Mouse (Mus musculus) MEL (cell line): ENCODE measurements around the gene Psme2. TPM values are rescaled to one million over a fixed set of nuclear protein-coding genes. Genes with fewer than 3 reads are reported as not detected.
A peak's percentile ranks its signal among the peaks of the same experiment; 100 is the strongest.

Experiments used
- DNase-seq: peaks from one replicate; pipeline ENCODE4 v3.0.0; 2011; ENCODE audit warnings: low read depth, low spot score
- H3K27ac ChIP-seq: 2 replicates; pipeline ENCODE4 v1.5.1; 2012; ENCODE audit warnings: low read depth, mild to moderate bottlenecking, control low read depth, low read length, moderate library complexity; ENCODE audit not compliant: control insufficient read depth
- H3K27me3 ChIP-seq, 2 experiments: fragments of 150-350 bp in 1 of 2; sonication (generic) in 1 of 2; 2 replicates each; pipeline ENCODE4 v1.6.1; 2012; ENCODE audit warnings: low read length in 2 of 2, mild to moderate bottlenecking in 2 of 2, improper control_type of control experiment in 1 of 2, moderate library complexity in 1 of 2; ENCODE audit not compliant: insufficient read depth in 2 of 2, control insufficient read depth in 1 of 2
- H3K36me3 ChIP-seq, 2 experiments: 2 replicates each; pipeline ENCODE4 v1.6.1; 2012 to 2014; ENCODE audit warnings: low read length in 2 of 2, improper control_type of control experiment in 1 of 2, inconsistent platforms in 1 of 2, mild to moderate bottlenecking in 1 of 2; ENCODE audit not compliant: insufficient read depth in 2 of 2, control insufficient read depth in 1 of 2
- H3K4me1 ChIP-seq, 2 experiments: fragments of 150-350 bp in 1 of 2; sonication (generic) in 1 of 2; 2 replicates each; pipeline ENCODE4 v1.6.1; 2012; ENCODE audit warnings: low read length in 2 of 2, improper control_type of control experiment in 1 of 2, mild to moderate bottlenecking in 1 of 2; ENCODE audit not compliant: insufficient read depth in 2 of 2, control insufficient read depth in 1 of 2
- H3K4me3 ChIP-seq, 2 experiments: fragments of 150-350 bp in 1 of 2; sonication (generic) in 1 of 2; 2 replicates each; pipeline ENCODE4 v1.5.1; 2012; ENCODE audit warnings: low read depth in 2 of 2, low read length in 2 of 2, mild to moderate bottlenecking in 2 of 2, moderate library complexity in 2 of 2, control low read depth in 1 of 2, improper control_type of control experiment in 1 of 2; ENCODE audit not compliant: control insufficient read depth in 1 of 2, insufficient read depth in 1 of 2
- H3K79me2 ChIP-seq: 2 replicates; pipeline ENCODE4 v1.6.1; 2012; ENCODE audit warnings: mild to moderate bottlenecking, low read length, moderate library complexity; ENCODE audit not compliant: control insufficient read depth, poor library complexity, insufficient read depth
- H3K9ac ChIP-seq: 2 replicates; pipeline ENCODE4 v1.6.1; 2012; ENCODE audit warnings: low read depth, mild to moderate bottlenecking, control low read depth, low read length, moderate library complexity; ENCODE audit not compliant: control insufficient read depth, poor library complexity, severe bottlenecking
- H3K9me3 ChIP-seq: fragments of 150-350 bp; sonication (generic); replicated peaks from 2 replicates; pipeline ENCODE4 v1.6.1; 2012; ENCODE audit warnings: mild to moderate bottlenecking, low read length, improper control_type of control experiment, moderate library complexity; ENCODE audit not compliant: insufficient read depth
- BHLHE40 ChIP-seq: IDR thresholded peaks from 2 replicates; pipeline ENCODE4 v1.6.1; 2012; ENCODE audit warnings: low read depth, mild to moderate bottlenecking, inconsistent platforms, low read length, improper control_type of control experiment, borderline replicate concordance
- CHD1 ChIP-seq: IDR thresholded peaks from 2 replicates; pipeline ENCODE4 v1.6.1; 2012; ENCODE audit warnings: low read depth, mild to moderate bottlenecking, inconsistent platforms, low read length, improper control_type of control experiment
- CHD2 ChIP-seq: IDR thresholded peaks from 2 replicates; pipeline ENCODE4 v1.6.1; 2011; ENCODE audit warnings: low read length, improper control_type of control experiment
- CTCF ChIP-seq, 3 experiments: IDR thresholded peaks in 2 of 3; conservative IDR thresholded peaks in 1 of 3; 2 replicates each; pipeline ENCODE4 v1.5.1; 2011 to 2012; ENCODE audit warnings: low read length in 3 of 3, low read depth in 2 of 3, mild to moderate bottlenecking in 2 of 3, improper control_type of control experiment in 1 of 3, inconsistent platforms in 1 of 3, mixed read lengths in 1 of 3, moderate library complexity in 1 of 3; ENCODE audit not compliant: control insufficient read depth in 1 of 3, insufficient read depth in 1 of 3, poor library complexity in 1 of 3, severe bottlenecking in 1 of 3
- E2F4 ChIP-seq: IDR thresholded peaks from 2 replicates; pipeline ENCODE4 v1.6.1; 2011; ENCODE audit warnings: low read depth, low read length, improper control_type of control experiment, borderline replicate concordance
- ELF1 ChIP-seq: IDR thresholded peaks from 2 replicates; pipeline ENCODE4 v1.6.1; 2014; ENCODE audit warnings: low read depth, mild to moderate bottlenecking, inconsistent platforms, low read length, improper control_type of control experiment, moderate library complexity
- EP300 ChIP-seq, 2 experiments: IDR thresholded peaks; 2 replicates each; pipeline ENCODE4 v1.6.1; 2011; ENCODE audit warnings: improper control_type of control experiment in 2 of 2, low read length in 2 of 2, low read depth in 1 of 2, mild to moderate bottlenecking in 1 of 2
- ETS1 ChIP-seq: IDR thresholded peaks from 2 replicates; pipeline ENCODE4 v1.6.1; 2012; ENCODE audit warnings: low read depth, mild to moderate bottlenecking, inconsistent platforms, low read length, improper control_type of control experiment, moderate library complexity
- GABPA ChIP-seq: IDR thresholded peaks from 2 replicates; pipeline ENCODE4 v1.6.1; 2012; ENCODE audit warnings: low read depth, mild to moderate bottlenecking, inconsistent platforms, low read length, improper control_type of control experiment, moderate library complexity
- GATA1 ChIP-seq: IDR thresholded peaks from 2 replicates; pipeline ENCODE4 v1.6.1; 2011; ENCODE audit warnings: low read depth, low read length, improper control_type of control experiment
- HCFC1 ChIP-seq: IDR thresholded peaks from 2 replicates; pipeline ENCODE4 v1.6.1; 2012; ENCODE audit warnings: low read depth, mild to moderate bottlenecking, inconsistent platforms, low read length, improper control_type of control experiment, moderate library complexity
- JUND ChIP-seq: IDR thresholded peaks from 2 replicates; pipeline ENCODE4 v1.6.1; 2011; ENCODE audit warnings: low read depth, mild to moderate bottlenecking, improper control_type of control experiment, low read length
- KAT2A ChIP-seq: conservative IDR thresholded peaks from 2 replicates; pipeline ENCODE4 v1.6.1; 2012; ENCODE audit warnings: low read depth, low read length, improper control_type of control experiment, inconsistent platforms
- MAFK ChIP-seq: IDR thresholded peaks from 2 replicates; pipeline ENCODE4 v1.6.1; 2011; ENCODE audit warnings: low read depth, mild to moderate bottlenecking, low read length, improper control_type of control experiment, borderline replicate concordance
- MAX ChIP-seq: IDR thresholded peaks from 2 replicates; pipeline ENCODE4 v1.6.1; 2011; ENCODE audit warnings: low read length, improper control_type of control experiment
- MEF2A ChIP-seq: IDR thresholded peaks from 2 replicates; pipeline ENCODE4 v1.6.1; 2014; ENCODE audit warnings: low read depth, mild to moderate bottlenecking, inconsistent platforms, low read length, improper control_type of control experiment; ENCODE audit not compliant: poor library complexity, insufficient replicate concordance, severe bottlenecking; ENCODE audit errors: extremely low read depth
- MXI1 ChIP-seq: IDR thresholded peaks from 2 replicates; pipeline ENCODE4 v1.6.1; 2011; ENCODE audit warnings: mild to moderate bottlenecking, low read depth, low read length, improper control_type of control experiment
- MYB ChIP-seq: IDR thresholded peaks from 2 replicates; pipeline ENCODE4 v1.6.1; 2011; ENCODE audit warnings: mild to moderate bottlenecking, low read depth, low read length, improper control_type of control experiment
- MYC ChIP-seq: IDR thresholded peaks from 2 replicates; pipeline ENCODE4 v1.6.1; 2011; ENCODE audit warnings: low read depth, mild to moderate bottlenecking, low read length, improper control_type of control experiment, moderate library complexity
- NELFE ChIP-seq: IDR thresholded peaks from 2 replicates; pipeline ENCODE4 v1.6.1; 2011; ENCODE audit warnings: low read depth, low read length, improper control_type of control experiment
- NRF1 ChIP-seq: IDR thresholded peaks from 2 replicates; pipeline ENCODE4 v1.6.1; 2014; ENCODE audit warnings: low read depth, mild to moderate bottlenecking, inconsistent platforms, low read length, improper control_type of control experiment, moderate library complexity; ENCODE audit not compliant: poor library complexity, insufficient read depth, severe bottlenecking
- POLR2A ChIP-seq, 2 experiments: IDR thresholded peaks; 2 replicates each; pipeline ENCODE4 v1.6.1; 2011 to 2012; ENCODE audit warnings: low read length in 2 of 2, mild to moderate bottlenecking in 2 of 2, control low read depth in 1 of 2, improper control_type of control experiment in 1 of 2, low read depth in 1 of 2, moderate library complexity in 1 of 2; ENCODE audit not compliant: control insufficient read depth in 1 of 2, insufficient read depth in 1 of 2, poor library complexity in 1 of 2
- POLR2AphosphoS2 ChIP-seq: IDR thresholded peaks from 2 replicates; pipeline ENCODE4 v1.6.1; 2011; ENCODE audit warnings: low read length, improper control_type of control experiment
- POLR2AphosphoS5 ChIP-seq: IDR thresholded peaks from 2 replicates; pipeline ENCODE4 v1.6.1; 2012; ENCODE audit warnings: low read depth, borderline replicate concordance, mild to moderate bottlenecking, inconsistent platforms, low read length, moderate library complexity, mixed read lengths
- RAD21 ChIP-seq: IDR thresholded peaks from 2 replicates; pipeline ENCODE4 v1.6.1; 2011; ENCODE audit warnings: mild to moderate bottlenecking, low read depth, low read length, improper control_type of control experiment
- RCOR1 ChIP-seq: IDR thresholded peaks from 2 replicates; pipeline ENCODE4 v1.6.1; 2012; ENCODE audit warnings: low read depth, mild to moderate bottlenecking, inconsistent platforms, low read length, improper control_type of control experiment
- SIN3A ChIP-seq: IDR thresholded peaks from 2 replicates; pipeline ENCODE4 v1.6.1; 2012; ENCODE audit warnings: low read length, improper control_type of control experiment, inconsistent platforms
- SMC3 ChIP-seq: IDR thresholded peaks from 2 replicates; pipeline ENCODE4 v1.6.1; 2011; ENCODE audit warnings: low read depth, low read length, improper control_type of control experiment
- TAL1 ChIP-seq: IDR thresholded peaks from 2 replicates; pipeline ENCODE4 v1.6.1; 2012; ENCODE audit warnings: mild to moderate bottlenecking, inconsistent platforms, low read length, moderate library complexity, mixed read lengths
- TBP ChIP-seq: IDR thresholded peaks from 2 replicates; pipeline ENCODE4 v1.8.0; 2011; ENCODE audit warnings: low read depth, low read length, improper control_type of control experiment
- TCF12 ChIP-seq: IDR thresholded peaks from 2 replicates; pipeline ENCODE4 v1.6.1; 2014; ENCODE audit warnings: low read depth, mild to moderate bottlenecking, inconsistent platforms, low read length, improper control_type of control experiment, moderate library complexity
- UBTF ChIP-seq: IDR thresholded peaks from 2 replicates; pipeline ENCODE4 v1.6.1; 2012; ENCODE audit warnings: low read depth, mild to moderate bottlenecking, inconsistent platforms, low read length, improper control_type of control experiment, moderate library complexity, borderline replicate concordance; ENCODE audit not compliant: insufficient read depth
- USF1 ChIP-seq: IDR thresholded peaks from 2 replicates; pipeline ENCODE4 v1.6.1; 2014; ENCODE audit warnings: low read depth, mild to moderate bottlenecking, inconsistent platforms, low read length, improper control_type of control experiment, moderate library complexity
- USF2 ChIP-seq, 2 experiments: IDR thresholded peaks; 2 replicates each; pipeline ENCODE4 v1.6.1; 2011 to 2012; ENCODE audit warnings: improper control_type of control experiment in 2 of 2, low read length in 2 of 2, borderline replicate concordance in 1 of 2, inconsistent platforms in 1 of 2, low read depth in 1 of 2, mild to moderate bottlenecking in 1 of 2; ENCODE audit not compliant: insufficient read depth in 1 of 2
- ZC3H11A ChIP-seq: IDR thresholded peaks from 2 replicates; pipeline ENCODE4 v1.6.1; 2012; ENCODE audit warnings: low read depth, mild to moderate bottlenecking, inconsistent platforms, low read length, improper control_type of control experiment
- ZKSCAN1 ChIP-seq: IDR thresholded peaks from 2 replicates; pipeline ENCODE4 v1.6.1; 2012; ENCODE audit warnings: low read depth, mild to moderate bottlenecking, inconsistent platforms, low read length, improper control_type of control experiment, moderate library complexity
- ZMIZ1 ChIP-seq: IDR thresholded peaks from 2 replicates; pipeline ENCODE4 v1.6.1; 2012; ENCODE audit warnings: low read depth, mild to moderate bottlenecking, inconsistent platforms, low read length, improper control_type of control experiment, moderate library complexity
- ZNF384 ChIP-seq: IDR thresholded peaks from 2 replicates; pipeline ENCODE4 v1.6.1; 2012; ENCODE audit warnings: low read depth, mild to moderate bottlenecking, inconsistent platforms, low read length, improper control_type of control experiment
- polyA plus RNA-seq, 2 experiments: library from polyadenylated mRNA; stranded (reverse) in 1 of 2; unstranded in 1 of 2; fragments of >175 nt in 1 of 2; fragments of >200 nt in 1 of 2; gene quantifications; 2 replicates each; pipeline versions ENCODE4 v1.2.1 to v1.2.4; 2012; ENCODE audit warnings: low replicate concordance in 2 of 2, low read depth in 1 of 2; ENCODE audit not compliant: insufficient read length in 2 of 2, insufficient read depth in 1 of 2, missing spikeins in 1 of 2
- total RNA-seq: library from RNA; depleted of rRNA; stranded (reverse); fragments of 300-350 nt; gene quantifications from 2 replicates; pipeline ENCODE4 v1.2.3, GENCODE M21; 2012

Gene Psme2
- total and polyA plus RNA-seq, 3 experiments: 143 to 231 TPM; not detected in 1

DNA sequence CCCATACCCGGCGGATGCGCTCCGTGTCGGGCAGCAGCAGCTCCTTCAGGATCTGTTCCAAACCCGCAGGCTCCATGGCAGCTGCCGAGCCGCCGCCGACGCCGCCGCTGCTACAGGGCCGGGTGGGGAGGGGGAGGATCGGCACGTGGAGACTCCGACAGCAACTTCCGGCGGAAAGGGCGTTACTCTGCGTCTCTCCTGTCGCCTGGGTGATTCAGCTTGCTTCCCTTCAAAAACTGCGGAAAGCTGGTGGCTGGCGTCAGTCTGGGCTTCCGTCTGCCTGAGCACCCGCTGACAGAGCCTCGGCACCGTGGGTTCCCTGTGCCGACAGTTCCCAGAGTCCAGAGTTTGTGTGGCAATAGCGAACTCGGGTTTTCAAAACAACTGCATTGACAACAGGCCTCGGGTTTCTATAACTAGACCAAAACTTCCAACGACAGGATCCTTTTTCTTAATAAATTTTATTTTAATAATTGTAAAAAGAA, 44.7 kb upstream of the Psme2 start, which contains the start of gene Ipo4:
Ipo4 (minus strand) TSS at position 435 of the 485 bp plus-strand sequence.
- H3K4me1 ChIP-seq: no peaks in the 10 kb centered on the region
- DNase-seq: peak; percentile 94
- peaks cover 2% of the 10 kb centered on the region in 2 experiments; a peak in 3 of 4 replicates for H3K36me3 ChIP-seq
- TF ChIP-seq TBP: peak; percentile 74
- TF ChIP-seq MYB: no peak
- TF ChIP-seq USF2 (IDR thresholded peaks at IDR 0.05; ENCODE audit: borderline replicate concordance in 1 of 2, insufficient read depth in 1 of 2, low read depth in 1 of 2, low read length in 2 of 2): no peak
- no peak for TF ChIP-seq RAD21
- TF ChIP-seq TCF12: no peak
- TF ChIP-seq SIN3A: peak; percentile 99
- peak; percentile 60; the same call in 1 of the 2 replicates for TF ChIP-seq POLR2AphosphoS2
- no peak for TF ChIP-seq EP300 (IDR thresholded peaks at IDR 0.05; ENCODE audit: low read depth in 1 of 2, low read length in 2 of 2)
- TF ChIP-seq POLR2A (IDR thresholded peaks at IDR 0.05; ENCODE audit: control insufficient read depth in 1 of 2, insufficient read depth in 1 of 2, low read depth in 1 of 2, low read length in 2 of 2, poor library complexity in 1 of 2): peak; percentile 69 to 74
- TF ChIP-seq ZKSCAN1: no peak
- peak; percentile 65 for TF ChIP-seq ELF1
- TF ChIP-seq ETS1: peak; percentile 53; the same call in 1 of the 2 replicates
- TF ChIP-seq KAT2A: no peak
- TF ChIP-seq HCFC1: peak; percentile 83
- TF ChIP-seq MAX: peak; percentile 97
- peak; percentile 83 for TF ChIP-seq USF1
- no peak for TF ChIP-seq JUND
- TF ChIP-seq MAFK: no peak
- no peak for TF ChIP-seq SMC3
- no peak for TF ChIP-seq GATA1
- peak; percentile 94 for TF ChIP-seq BHLHE40
- TF ChIP-seq TAL1: no peak
- TF ChIP-seq NELFE: no peak; the same call in 1 of the 2 replicates
- no peak for TF ChIP-seq CHD2
- peak; percentile 96 for TF ChIP-seq MYC
- TF ChIP-seq ZC3H11A: no peak
- TF ChIP-seq MXI1: peak; percentile 99
- TF ChIP-seq RCOR1: no peak
- TF ChIP-seq E2F4: no peak
- TF ChIP-seq CHD1: no peak
- TF ChIP-seq POLR2AphosphoS5: no peak
- TF ChIP-seq ZMIZ1: no peak
- no peak for TF ChIP-seq UBTF
- no peak for TF ChIP-seq CTCF (IDR thresholded peaks at IDR 0.05 in 2 of 3, conservative IDR thresholded peaks at IDR 0.05 in 1 of 3; ENCODE audit: control insufficient read depth in 1 of 3, insufficient read depth in 1 of 3, low read depth in 2 of 3, low read length in 3 of 3, poor library complexity in 1 of 3, severe bottlenecking in 1 of 3)
- TF ChIP-seq MEF2A: no peak
- no peak for TF ChIP-seq ZNF384
- TF ChIP-seq GABPA: no peak
- no peak for TF ChIP-seq NRF1

More for the DNA sequence above, 44.7 kb upstream of the Psme2 start, which contains the start of gene Ipo4:
- H3K27me3 ChIP-seq: no peaks in the 10 kb centered on the region
- peak within 1 kb of the TSS; percentile 64 to 83 for H3K4me3 ChIP-seq
- H3K9me3 ChIP-seq: no peaks in the 10 kb centered on the region
- peak within 1 kb of the TSS; percentile 86 for H3K9ac ChIP-seq
- H3K79me2 ChIP-seq: peaks cover 12% of the 10 kb centered on the region
- peak within 1 kb of the TSS; percentile 58 for H3K27ac ChIP-seq
